ENCODE assay signal across 23 mouse cellular contexts in genomic region chr6:65348255-65348654, GRCm38 (mm10). TPM values are rescaled to one million over a fixed set of nuclear protein-coding genes. Genes with fewer than 3 reads are reported as not detected.
DNase-seq lines count a peak whose midpoint lies in the region; ATAC-seq and TF ChIP-seq lines count a peak whose summit lies in the region.
"Had no signal": no experiment of that assay in that cellular context is flagged by ENCODE, and none has a peak within 500 bp of the region (broad histone marks: within the 10 kb centered on the region; RNA-seq: fewer than 3 reads in every experiment).

No protein-coding gene starts in this region.

- H3K9ac ChIP-seq in hindbrain, embryonic 15.5 days, result no peak overlapping the region
- H3K9ac ChIP-seq in hindbrain, embryonic 11.5 days (ENCODE audit: low read depth, low read length), result no peak overlapping the region
- H3K9ac ChIP-seq in forebrain, embryonic 13.5 days, result no peak overlapping the region
- H3K9ac ChIP-seq: limb, embryonic 15.5 days; midbrain, embryonic 13.5 days; neural tube, embryonic 15.5 days had no signal

- no peaks in the 10 kb centered on the region for H3K79me2 ChIP-seq in myocyte (ENCODE audit: control insufficient read depth, insufficient read depth)

- DNase-seq in hindbrain, embryonic 11.5 days (ENCODE audit: low spot score), result no peak
- peak; percentile 35 for DNase-seq in ovary, postnatal 36 days (ENCODE audit: low spot score)
- DNase-seq in ovary, postnatal 10 days (ENCODE audit: low spot score), result no peak
- peak; percentile 32 for DNase-seq in embryo, embryonic 11 days
- DNase-seq in lung, adult 2 months, result no peak
- DNase-seq: cerebellum, adult 18-20 months; cerebellum, postnatal 36 days; gastrocnemius, postnatal 14 days; heart, adult 18-20 months; heart, postnatal 36 days; layer of hippocampus, postnatal 36 days; lung, postnatal 10 days; right cerebral cortex, postnatal 4 days had no signal

- no peaks in the 10 kb centered on the region for H3K36me3 ChIP-seq in hindbrain, embryonic 15.5 days
- no peaks in the 10 kb centered on the region for H3K36me3 ChIP-seq in hindbrain, embryonic 11.5 days (ENCODE audit: control insufficient read depth, insufficient read depth, low read length)
- H3K36me3 ChIP-seq in myocyte (ENCODE audit: control insufficient read depth, insufficient read depth), result no peaks in the 10 kb centered on the region
- no peaks in the 10 kb centered on the region for H3K36me3 ChIP-seq in forebrain, embryonic 13.5 days (ENCODE audit: poor library complexity, severe bottlenecking)
- H3K36me3 ChIP-seq: forebrain, embryonic 10.5 days; limb, embryonic 15.5 days; midbrain, embryonic 13.5 days; neural tube, embryonic 15.5 days had no signal

- ATAC-seq in hindbrain, embryonic 15.5 days (ENCODE audit: low FRiP score, low read depth), result no peak
- ATAC-seq in hindbrain, embryonic 11.5 days (ENCODE audit: low FRiP score), result no peak
- no peak for ATAC-seq in forebrain, embryonic 13.5 days
- ATAC-seq: inflammation-experienced regulatory T-cells, adult 6 months; midbrain, embryonic 13.5 days had no signal

- 27% methylated on average over 5 of the region's 5 CpGs for WGBS in hindbrain, embryonic 15.5 days
- 27% methylated on average over 5 of the region's 5 CpGs for WGBS in hindbrain, embryonic 11.5 days
- WGBS in forebrain, embryonic 13.5 days, result 79% methylated on average over 5 of the region's 5 CpGs
- 32% methylated on average over 5 of the region's 5 CpGs for WGBS in lung, adult 2 months

- TF ChIP-seq CTCF in lung, adult 2 months (IDR thresholded peaks at IDR 0.05; ENCODE audit: insufficient read depth, low read length), result no peak

- no peak overlapping the region for H3K4me3 ChIP-seq in hindbrain, embryonic 15.5 days
- no peak overlapping the region for H3K4me3 ChIP-seq in hindbrain, embryonic 11.5 days (ENCODE audit: low read depth, low read length)
- H3K4me3 ChIP-seq in myocyte, result no peak overlapping the region
- H3K4me3 ChIP-seq in forebrain, embryonic 13.5 days, result no peak overlapping the region
- H3K4me3 ChIP-seq in lung, adult 2 months (replicated peaks; ENCODE audit: extremely low read depth, low read depth, low read length), result no peak overlapping the region
- H3K4me3 ChIP-seq: forebrain, embryonic 10.5 days; limb, embryonic 15.5 days; midbrain, embryonic 13.5 days; neural tube, embryonic 15.5 days had no signal

- H3K4me1 ChIP-seq in hindbrain, embryonic 15.5 days (replicated peaks), result 0 out of 2 replicates have a peak, but pooled peaks cover 4% of the 10 kb centered on the region
- H3K4me1 ChIP-seq in hindbrain, embryonic 11.5 days (replicated peaks; ENCODE audit: control insufficient read depth, insufficient read depth, low read length), result no peaks in the 10 kb centered on the region
- H3K4me1 ChIP-seq in forebrain, embryonic 13.5 days, result no peaks in the 10 kb centered on the region
- H3K4me1 ChIP-seq in lung, adult 2 months (ENCODE audit: control insufficient read depth, insufficient read depth, low read length), result no peaks in the 10 kb centered on the region
- H3K4me1 ChIP-seq: forebrain, embryonic 10.5 days; limb, embryonic 15.5 days; midbrain, embryonic 13.5 days; neural tube, embryonic 15.5 days had no signal

- H3ac ChIP-seq in myocyte (ENCODE audit: control insufficient read depth, insufficient read length), result no peak overlapping the region

- H3K4me2 ChIP-seq in hindbrain, embryonic 15.5 days, result peak overlapping the region; percentile 34
- no peak overlapping the region for H3K4me2 ChIP-seq in hindbrain, embryonic 11.5 days (replicated peaks; ENCODE audit: low read depth, low read length)
- H3K4me2 ChIP-seq in myocyte (ENCODE audit: low read depth), result peak overlapping the region; percentile 73
- no peak overlapping the region for H3K4me2 ChIP-seq in forebrain, embryonic 13.5 days
- H3K4me2 ChIP-seq: limb, embryonic 15.5 days; midbrain, embryonic 13.5 days had no signal

- H3K27ac ChIP-seq in hindbrain, embryonic 15.5 days (replicated peaks), result no peak overlapping the region
- no peak overlapping the region for H3K27ac ChIP-seq in hindbrain, embryonic 11.5 days (ENCODE audit: low read depth, low read length)
- H3K27ac ChIP-seq in forebrain, embryonic 13.5 days, result no peak overlapping the region
- H3K27ac ChIP-seq: forebrain, embryonic 10.5 days; layer of hippocampus, adult 2 months; limb, embryonic 15.5 days; midbrain, embryonic 13.5 days; neural tube, embryonic 15.5 days had no signal

- no peaks in the 10 kb centered on the region for H3K9me3 ChIP-seq in hindbrain, embryonic 15.5 days
- no peaks in the 10 kb centered on the region for H3K9me3 ChIP-seq in hindbrain, embryonic 11.5 days (ENCODE audit: control insufficient read depth, low read length)
- no peaks in the 10 kb centered on the region for H3K9me3 ChIP-seq in forebrain, embryonic 13.5 days (replicated peaks)
- H3K9me3 ChIP-seq: forebrain, embryonic 10.5 days; limb, embryonic 15.5 days; midbrain, embryonic 13.5 days; neural tube, embryonic 15.5 days had no signal

- no peak for TF ChIP-seq POLR2A in myocyte (IDR thresholded peaks at IDR 0.05; ENCODE audit: insufficient read length, low read depth)
- no peak for TF ChIP-seq POLR2A in lung, adult 2 months (IDR thresholded peaks at IDR 0.05; ENCODE audit: borderline replicate concordance, extremely low read depth, low read depth, low read length)

- no peaks in the 10 kb centered on the region for H3K27me3 ChIP-seq in hindbrain, embryonic 15.5 days
- no peaks in the 10 kb centered on the region for H3K27me3 ChIP-seq in hindbrain, embryonic 11.5 days (ENCODE audit: control insufficient read depth, insufficient read depth, low read length)
- no peaks in the 10 kb centered on the region for H3K27me3 ChIP-seq in myocyte (ENCODE audit: control insufficient read depth, insufficient read depth, insufficient read length)
- no peaks in the 10 kb centered on the region for H3K27me3 ChIP-seq in forebrain, embryonic 13.5 days
- H3K27me3 ChIP-seq: limb, embryonic 15.5 days; midbrain, embryonic 13.5 days; neural tube, embryonic 15.5 days had no signal

TF ChIP-seq in myocyte, 11 proteins besides CTCF, POLR2A, EP300 and RAD21:
- TF ChIP-seq MAX (IDR thresholded peaks at IDR 0.05; ENCODE audit: low read depth) (no peak), POLR2AphosphoS2 (IDR thresholded peaks at IDR 0.05; ENCODE audit: insufficient read length, low read depth) (no peak), SRF (IDR thresholded peaks at IDR 0.05; ENCODE audit: control insufficient read depth, insufficient read length, low read depth) (no peak), TCF12 (IDR thresholded peaks at IDR 0.05; ENCODE audit: insufficient read depth, poor library complexity, severe bottlenecking) (no peak), USF1 (IDR thresholded peaks at IDR 0.05; ENCODE audit: low read depth) (no peak), TCF3 (IDR thresholded peaks at IDR 0.05; ENCODE audit: insufficient read length, low read depth) (no peak), MYOG (IDR thresholded peaks at IDR 0.05; ENCODE audit: control insufficient read depth in 1 of 3, insufficient read depth in 1 of 3, insufficient read length in 2 of 3, low read depth in 2 of 3) (no peak), E2F4 (IDR thresholded peaks at IDR 0.05; ENCODE audit: insufficient read depth) (no peak), CEBPB (IDR thresholded peaks at IDR 0.05; ENCODE audit: insufficient read depth, poor library complexity, severe bottlenecking) (no peak), MYOD1 (IDR thresholded peaks at IDR 0.05; ENCODE audit: control insufficient read depth in 1 of 3, insufficient read length in 2 of 3, low read depth in 2 of 3) (no peak), REST (IDR thresholded peaks at IDR 0.05; ENCODE audit: insufficient read depth, insufficient read length) (no peak)

RNA-seq across cellular contexts. Expression of gene C130060K24Rik, which starts 32.6 kb away (rescaled TPM):
- polyA plus RNA-seq in hindbrain, embryonic 15.5 days (2015; fragmentation: Nextera tagmentation; extraction: Ambion mirVana), result 1.5 and 1.8 TPM in 2 replicates
- polyA plus RNA-seq in hindbrain, embryonic 11.5 days (2014; fragmentation: Nextera tagmentation; extraction: Ambion mirVana), result 4.4 and 5.7 TPM in 2 replicates
- polyA plus RNA-seq in myocyte (2012; fragmentation: generic; extraction: Trizol), result not detected
- polyA plus RNA-seq in forebrain, embryonic 13.5 days (2015; fragmentation: Nextera tagmentation; extraction: Ambion mirVana), result 1.7 and 3.1 TPM in 2 replicates
- polyA plus RNA-seq in lung, adult 2 months (2012; rRNA removed), result not detected in 2 replicates
- polyA plus RNA-seq: inflammation-experienced regulatory T-cells, adult 6 months; liver, embryonic 16.5 days had no signal

Comparison
In these comparisons a context has a peak if more than half of its experiments do, and no peak if none do; other contexts are left out.
1. H3K4me2 ChIP-seq: peak in hindbrain, embryonic 15.5 days (single experiment) and myocyte (single experiment); none in hindbrain, embryonic 11.5 days (single experiment) and forebrain, embryonic 13.5 days (single experiment).
2. DNase-seq: peak in ovary, postnatal 36 days (single experiment) and embryo, embryonic 11 days (single experiment); none in hindbrain, embryonic 11.5 days (single experiment), ovary, postnatal 10 days (single experiment) and lung, adult 2 months (single experiment).